Mouse (Mus musculus): ENCODE measurements at regions not wholly inside any gene's neighbourhood (a gene's known extent, or its start where the extent isn't known, plus 50 kb on each side); places are given as distances from the start of the nearest gene placed in this dataset.

DNA sequence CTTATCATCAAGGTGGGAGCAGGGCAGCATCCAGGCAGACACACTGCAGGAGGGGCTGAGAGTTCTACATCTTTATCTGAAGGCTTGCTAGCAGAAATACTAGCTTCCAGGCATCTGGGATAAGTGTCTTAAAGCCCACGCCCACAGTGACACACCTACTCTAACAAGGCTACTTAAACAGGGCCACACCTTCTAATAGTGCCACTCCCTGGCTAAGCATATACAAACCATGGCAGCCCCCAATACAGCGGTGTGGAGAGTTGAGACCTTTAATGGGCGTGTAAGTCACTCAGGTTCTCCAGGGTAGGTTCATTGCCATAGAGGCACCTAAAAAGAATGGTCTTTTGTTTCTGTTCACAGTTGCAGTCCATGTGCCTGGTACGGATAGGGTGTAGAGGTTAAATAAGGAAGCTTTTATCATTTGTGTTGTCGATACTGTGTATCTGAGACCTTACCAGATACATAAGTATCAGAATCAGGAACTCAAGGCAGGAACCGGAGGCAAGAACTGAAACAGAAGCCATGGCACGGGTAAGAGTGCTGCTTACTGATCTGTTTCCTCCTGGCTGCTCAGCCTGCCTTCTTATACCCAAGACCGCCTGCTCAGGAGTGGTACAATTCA lies 69.0 kb upstream of the Atrnl1 start:
- Histone ChIP-seq H3K36me3 (ENCODE audit: control insufficient read depth, insufficient read depth, low read length) (no peaks in the 10 kb centered on the region), H3K9ac (ENCODE audit: low read depth, low read length) (no peak overlapping the region), H3K4me1 (ENCODE audit: control insufficient read depth, insufficient read depth, low read length) (peaks cover 17% of the 10 kb centered on the region), H3K27me3 (ENCODE audit: control insufficient read depth, insufficient read depth, low read depth, low read length) (no peaks in the 10 kb centered on the region), H3K4me2 (ENCODE audit: low read length) (no peak overlapping the region), H3K9me3 (replicated peaks; ENCODE audit: control insufficient read depth, low read length, poor library complexity, severe bottlenecking) (0 out of 2 replicates have a peak, but pooled peaks cover 2% of the 10 kb centered on the region), H3K4me3 (ENCODE audit: low read depth, low read length) (no peak overlapping the region), H3K27ac (ENCODE audit: low read length) (no peak overlapping the region)
- ATAC-seq, result no peak
- WGBS, result 94% methylated on average over 8 of the region's 8 CpGs

- Histone ChIP-seq H3K9ac (ENCODE audit: low read depth, low read length) (no peak overlapping the region), H3K4me1 (ENCODE audit: control insufficient read depth, insufficient read depth, low read length) (peaks cover 11% of the 10 kb centered on the region; the same call in 1 of the 2 replicates), H3K27ac (ENCODE audit: low read length) (no peak overlapping the region), H3K27me3 (ENCODE audit: control insufficient read depth, insufficient read depth, low read depth, low read length) (no peaks in the 10 kb centered on the region), H3K4me2 (ENCODE audit: low read length) (no peak overlapping the region), H3K9me3 (replicated peaks; ENCODE audit: control insufficient read depth, low read length, poor library complexity, severe bottlenecking) (0 out of 2 replicates have a peak, but pooled peaks cover 2% of the 10 kb centered on the region), H3K36me3 (ENCODE audit: control insufficient read depth, insufficient read depth, low read length) (no peaks in the 10 kb centered on the region), H3K4me3 (ENCODE audit: low read depth, low read length) (no peak overlapping the region)
- WGBS, result 97% methylated on average over 5 of the region's 5 CpGs
- ATAC-seq, result no peak
Observed at GRCm38 (mm10) chr19:57542506-57542905, 68.3 kb upstream of the Atrnl1 start.

GRCm38 (mm10) chr19:57543681-57544214 lies 67.1 kb upstream of the Atrnl1 start:
- Histone ChIP-seq H3K4me1 (ENCODE audit: control insufficient read depth, insufficient read depth, low read length) (peaks cover 11% of the 10 kb centered on the region; the same call in 1 of the 2 replicates), H3K4me3 (ENCODE audit: low read depth, low read length) (no peak overlapping the region), H3K9ac (ENCODE audit: low read depth, low read length) (no peak overlapping the region), H3K9me3 (replicated peaks; ENCODE audit: control insufficient read depth, low read length, poor library complexity, severe bottlenecking) (0 out of 2 replicates have a peak, but pooled peaks cover 2% of the 10 kb centered on the region), H3K27ac (ENCODE audit: low read length) (peak overlapping the region; percentile 45; the same call in 1 of the 2 replicates), H3K27me3 (ENCODE audit: control insufficient read depth, insufficient read depth, low read depth, low read length) (no peaks in the 10 kb centered on the region), H3K4me2 (ENCODE audit: low read length) (peak overlapping the region; percentile 32), H3K36me3 (ENCODE audit: control insufficient read depth, insufficient read depth, low read length) (no peaks in the 10 kb centered on the region)
- peak; percentile 71; the same call in 1 of the 2 replicates for ATAC-seq
- 8% methylated on average over 13 of the region's 13 CpGs for WGBS

- no peak for ATAC-seq
- Histone ChIP-seq H3K27me3 (ENCODE audit: control insufficient read depth, insufficient read depth, low read depth, low read length) (no peaks in the 10 kb centered on the region), H3K9ac (ENCODE audit: low read depth, low read length) (no peak overlapping the region), H3K36me3 (ENCODE audit: control insufficient read depth, insufficient read depth, low read length) (no peaks in the 10 kb centered on the region), H3K4me2 (ENCODE audit: low read length) (peak overlapping the region; percentile 32), H3K4me1 (ENCODE audit: control insufficient read depth, insufficient read depth, low read length) (peaks cover 11% of the 10 kb centered on the region; the same call in 1 of the 2 replicates), H3K27ac (ENCODE audit: low read length) (peak overlapping the region; percentile 45; the same call in 1 of the 2 replicates), H3K9me3 (replicated peaks; ENCODE audit: control insufficient read depth, low read length, poor library complexity, severe bottlenecking) (0 out of 2 replicates have a peak, but pooled peaks cover 2% of the 10 kb centered on the region), H3K4me3 (ENCODE audit: low read depth, low read length) (no peak overlapping the region)
- 62% methylated on average over 17 of the region's 17 CpGs for WGBS
Observed at GRCm38 (mm10) chr19:57544229-57544879, 66.5 kb upstream of the Atrnl1 start.

DNA sequence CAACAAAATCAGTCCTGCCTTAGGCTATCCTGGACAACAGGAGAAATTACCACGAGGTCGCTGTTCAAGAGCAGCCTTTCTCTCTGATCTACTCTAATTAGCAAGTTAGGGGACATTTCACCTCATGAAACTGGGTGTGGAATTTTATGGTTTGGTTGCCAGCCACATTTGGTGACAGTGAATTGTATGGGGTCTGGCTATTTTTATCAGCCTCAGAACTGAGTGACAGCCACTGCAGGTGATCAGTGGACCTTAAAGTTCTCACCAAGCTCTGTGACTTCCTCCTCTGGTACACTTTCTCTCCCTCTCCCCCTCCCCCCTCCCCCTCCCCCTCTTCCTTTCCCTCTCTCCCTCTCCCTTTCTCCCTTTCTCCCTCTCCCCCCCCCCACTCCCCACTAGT lies 65.8 kb upstream of the Atrnl1 start:
- 0 out of 2 replicates have a peak, but pooled peaks cover 2% of the 10 kb centered on the region for H3K9me3 ChIP-seq (replicated peaks; ENCODE audit: control insufficient read depth, low read length, poor library complexity, severe bottlenecking)
- no peak for ATAC-seq
- no peak overlapping the region for H3K4me3 ChIP-seq (ENCODE audit: low read depth, low read length)
- H3K27ac ChIP-seq (ENCODE audit: low read length), result no peak overlapping the region
- H3K36me3 ChIP-seq (ENCODE audit: control insufficient read depth, insufficient read depth, low read length), result no peaks in the 10 kb centered on the region
- 86% methylated on average over 2 of the region's 2 CpGs for WGBS
- H3K9ac ChIP-seq (ENCODE audit: low read depth, low read length), result no peak overlapping the region
- no peak overlapping the region for H3K4me2 ChIP-seq (ENCODE audit: low read length)
- H3K27me3 ChIP-seq (ENCODE audit: control insufficient read depth, insufficient read depth, low read depth, low read length), result no peaks in the 10 kb centered on the region
- peaks cover 11% of the 10 kb centered on the region; the same call in 1 of the 2 replicates for H3K4me1 ChIP-seq (ENCODE audit: control insufficient read depth, insufficient read depth, low read length)

- Histone ChIP-seq H3K27ac (ENCODE audit: low read length) (no peak overlapping the region), H3K9ac (ENCODE audit: low read depth, low read length) (no peak overlapping the region), H3K4me2 (ENCODE audit: low read length) (no peak overlapping the region), H3K36me3 (ENCODE audit: control insufficient read depth, insufficient read depth, low read length) (no peaks in the 10 kb centered on the region), H3K9me3 (replicated peaks; ENCODE audit: control insufficient read depth, low read length, poor library complexity, severe bottlenecking) (0 out of 2 replicates have a peak, but pooled peaks cover 2% of the 10 kb centered on the region), H3K4me1 (ENCODE audit: control insufficient read depth, insufficient read depth, low read length) (peaks cover 11% of the 10 kb centered on the region; the same call in 1 of the 2 replicates), H3K27me3 (ENCODE audit: control insufficient read depth, insufficient read depth, low read depth, low read length) (no peaks in the 10 kb centered on the region), H3K4me3 (ENCODE audit: low read depth, low read length) (no peak overlapping the region)
- ATAC-seq, result no peak
- WGBS, result 75% methylated on average over 2 of the region's 2 CpGs
Observed at GRCm38 (mm10) chr19:57546039-57546438, 64.8 kb upstream of the Atrnl1 start.

GRCm38 (mm10) chr19:57546519-57546918 lies 64.3 kb upstream of the Atrnl1 start:
- H3K9ac ChIP-seq (ENCODE audit: low read depth, low read length), result no peak overlapping the region
- no peak overlapping the region for H3K4me3 ChIP-seq (ENCODE audit: low read depth, low read length)
- H3K4me1 ChIP-seq (ENCODE audit: control insufficient read depth, insufficient read depth, low read length), result peaks cover 11% of the 10 kb centered on the region; the same call in 1 of the 2 replicates
- H3K9me3 ChIP-seq (replicated peaks; ENCODE audit: control insufficient read depth, low read length, poor library complexity, severe bottlenecking), result 0 out of 2 replicates have a peak, but pooled peaks cover 2% of the 10 kb centered on the region
- H3K27ac ChIP-seq (ENCODE audit: low read length), result no peak overlapping the region
- WGBS, result 81% methylated on average over 10 of the region's 10 CpGs
- H3K36me3 ChIP-seq (ENCODE audit: control insufficient read depth, insufficient read depth, low read length), result no peaks in the 10 kb centered on the region
- no peak overlapping the region for H3K4me2 ChIP-seq (ENCODE audit: low read length)
- H3K27me3 ChIP-seq (ENCODE audit: control insufficient read depth, insufficient read depth, low read depth, low read length), result no peaks in the 10 kb centered on the region
- no peak for ATAC-seq

DNA sequence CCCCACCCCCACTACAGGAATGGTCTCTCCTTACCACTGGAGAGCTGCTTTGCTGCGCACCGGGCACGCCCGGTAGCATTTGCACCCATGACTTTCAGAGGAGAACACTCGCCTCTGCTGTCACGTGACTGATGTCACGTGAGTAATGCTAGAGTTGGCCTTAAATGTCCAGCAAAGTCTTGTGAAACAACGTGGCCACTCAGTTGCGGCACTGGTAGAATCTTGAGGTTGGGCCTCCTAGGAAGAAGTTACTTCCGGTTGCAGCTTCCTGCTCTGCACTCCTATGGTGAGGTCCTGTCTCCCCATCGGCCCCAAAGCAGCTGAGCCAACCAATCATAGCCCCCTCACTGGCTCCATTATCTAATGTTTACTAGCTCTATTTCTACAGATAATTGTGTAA lies 62.7 kb upstream of the Atrnl1 start:
- ATAC-seq, result no peak
- Histone ChIP-seq H3K4me1 (ENCODE audit: control insufficient read depth, insufficient read depth, low read length) (peaks cover 17% of the 10 kb centered on the region; the same call in 1 of the 2 replicates), H3K9ac (ENCODE audit: low read depth, low read length) (no peak overlapping the region), H3K27ac (ENCODE audit: low read length) (no peak overlapping the region), H3K9me3 (replicated peaks; ENCODE audit: control insufficient read depth, low read length, poor library complexity, severe bottlenecking) (no peaks in the 10 kb centered on the region), H3K27me3 (ENCODE audit: control insufficient read depth, insufficient read depth, low read depth, low read length) (no peaks in the 10 kb centered on the region), H3K4me2 (ENCODE audit: low read length) (no peak overlapping the region), H3K36me3 (ENCODE audit: control insufficient read depth, insufficient read depth, low read length) (no peaks in the 10 kb centered on the region), H3K4me3 (ENCODE audit: low read depth, low read length) (no peak overlapping the region)
- WGBS, result 93% methylated on average over 11 of the region's 11 CpGs

GRCm38 (mm10) chr19:57548661-57549060 lies 62.2 kb upstream of the Atrnl1 start:
- WGBS, result 70% methylated on average over 11 of the region's 11 CpGs

More at GRCm38 (mm10) chr19:57548661-57549060, 62.2 kb upstream of the Atrnl1 start:
- Histone ChIP-seq H3K9me3 (replicated peaks; ENCODE audit: control insufficient read depth, low read length, poor library complexity, severe bottlenecking) (no peaks in the 10 kb centered on the region), H3K27me3 (ENCODE audit: control insufficient read depth, insufficient read depth, low read depth, low read length) (no peaks in the 10 kb centered on the region), H3K4me3 (ENCODE audit: low read depth, low read length) (no peak overlapping the region), H3K4me2 (ENCODE audit: low read length) (no peak overlapping the region), H3K36me3 (ENCODE audit: control insufficient read depth, insufficient read depth, low read length) (no peaks in the 10 kb centered on the region), H3K4me1 (ENCODE audit: control insufficient read depth, insufficient read depth, low read length) (peaks cover 16% of the 10 kb centered on the region; the same call in 1 of the 2 replicates), H3K9ac (ENCODE audit: low read depth, low read length) (no peak overlapping the region), H3K27ac (ENCODE audit: low read length) (no peak overlapping the region)
- ATAC-seq, result no peak
